Mouse (Mus musculus): ENCODE results near the gene Top3a. TPM values are rescaled to one million over a fixed set of nuclear protein-coding genes. Genes with fewer than 3 reads are reported as not detected.

Top3a gene
- polyA plus RNA-seq, 1 experiment from 2014 or later = 4.3 TPM

DNA sequence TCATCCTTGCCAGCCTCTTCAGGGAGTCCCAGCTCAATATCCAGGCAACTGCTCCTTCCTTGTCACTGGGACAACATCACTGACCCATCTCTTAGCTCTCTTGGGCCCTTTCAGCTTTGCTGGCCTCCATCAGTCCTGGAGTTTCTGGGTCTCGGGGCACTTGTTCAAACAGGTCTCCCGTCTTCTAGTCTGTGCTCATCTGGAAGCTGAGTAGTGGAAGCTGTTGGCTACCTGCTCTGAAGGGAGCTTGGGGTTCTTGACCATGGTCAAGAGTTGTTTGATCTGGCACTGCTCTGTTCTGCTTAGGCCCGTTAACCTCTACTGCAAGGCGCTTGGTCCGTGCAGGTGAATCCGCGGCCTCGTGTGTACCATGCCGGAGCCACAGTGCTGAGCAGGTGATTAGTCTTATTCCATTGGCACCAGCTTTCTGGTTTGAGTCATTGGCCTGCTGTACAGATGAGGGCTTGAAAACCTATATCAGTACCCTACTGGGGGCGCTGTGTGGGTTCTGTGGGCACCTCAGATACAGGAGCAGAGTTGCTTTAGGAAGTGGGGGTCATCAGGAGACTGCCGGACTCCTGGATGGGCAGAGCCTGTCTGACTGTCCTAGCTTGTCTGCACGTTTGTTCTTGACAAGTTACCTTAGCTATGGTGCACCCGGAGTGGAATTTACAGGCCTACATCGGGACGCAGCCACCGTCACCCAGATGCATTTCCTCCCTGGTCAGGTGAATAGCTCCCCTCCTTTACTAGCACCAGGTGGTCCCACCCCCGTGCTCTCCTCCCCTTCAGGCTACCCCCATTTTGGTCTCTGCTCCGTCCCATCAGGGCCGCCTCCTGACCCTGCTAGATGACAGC, 72.9 kb downstream of the Top3a start:
- Histone ChIP-seq H3K27me3 (ENCODE audit: control insufficient read depth, insufficient read depth, low read length) (no peaks in the 10 kb centered on the region), H3K27ac (replicated peaks) (no peak overlapping the region), H3K9me3 (ENCODE audit: control insufficient read depth, low read length) (no peaks in the 10 kb centered on the region), H3K4me2 (replicated peaks; ENCODE audit: low read depth) (no peak overlapping the region), H3K9ac (ENCODE audit: low read length) (peak overlapping the region; percentile 31; the same call in 1 of the 2 replicates), H3K4me3 (ENCODE audit: low read depth, low read length) (no peak overlapping the region), H3K4me1 (replicated peaks; ENCODE audit: control insufficient read depth, insufficient read depth) (peaks cover 7% of the 10 kb centered on the region; the same call in 1 of the 2 replicates), H3K36me3 (ENCODE audit: control insufficient read depth, insufficient read depth, low read length) (peaks cover 22% of the 10 kb centered on the region)
- WGBS = 90% methylated on average over 19 of the region's 19 CpGs
- DNase-seq (ENCODE audit: low spot score) (peak; percentile 13), ATAC-seq (ENCODE audit: low FRiP score, low TSS enrichment) (no peak)
- TF ChIP-seq EP300 (optimal IDR thresholded peaks at IDR 0.05) (no peak), CTCF (IDR thresholded peaks at IDR 0.05; ENCODE audit: low read depth) (no peak)

DNA sequence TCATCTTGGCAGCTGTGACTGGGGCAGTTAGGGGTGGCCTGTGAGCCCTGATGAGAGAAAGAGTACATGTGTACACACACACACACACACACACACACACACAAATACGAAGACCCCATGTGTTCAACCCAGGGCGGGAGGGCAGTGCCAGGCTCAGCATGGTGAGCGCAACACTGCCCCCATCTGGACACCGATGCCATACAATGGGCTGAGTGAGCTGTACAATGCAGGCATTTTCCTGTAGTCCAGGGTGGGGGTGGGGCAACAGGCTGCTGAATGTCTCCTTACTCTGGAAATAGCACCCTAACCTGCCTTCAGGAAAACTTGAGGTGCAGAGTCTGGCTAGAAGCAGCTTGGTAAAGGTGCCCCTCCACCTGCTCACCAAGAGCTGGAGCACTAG, 74.0 kb downstream of the Top3a start:
- 0 out of 2 replicates have a peak, but pooled peaks have one; percentile 20 for ATAC-seq (ENCODE audit: low FRiP score, low TSS enrichment)

DNA sequence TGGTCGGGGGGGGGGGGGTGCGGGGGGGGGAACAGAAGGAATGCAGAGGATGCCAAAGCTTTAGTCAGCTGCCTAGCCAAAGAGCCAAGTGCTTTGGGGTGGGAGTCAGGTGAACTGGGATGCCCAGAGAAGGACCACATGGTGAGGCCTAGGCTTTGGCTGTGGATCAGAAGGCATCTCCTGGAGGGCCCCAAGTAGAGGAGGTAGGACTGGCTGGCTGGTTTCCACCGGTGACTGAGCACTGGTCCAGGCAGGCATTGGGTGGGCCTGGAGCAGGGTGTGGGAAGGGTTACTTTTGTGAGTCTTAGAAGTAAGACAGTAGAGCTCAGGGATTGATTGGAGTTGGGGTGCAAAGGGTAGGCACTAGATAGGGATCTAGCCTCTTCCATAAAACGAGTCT, 75.6 kb downstream of the Top3a start:
- ATAC-seq (ENCODE audit: low FRiP score, low TSS enrichment) (no peak), DNase-seq (ENCODE audit: low spot score) (peak; percentile 20)
- 61% methylated on average over 2 of the region's 4 CpGs for WGBS
- Histone ChIP-seq H3K9ac (ENCODE audit: low read length) (no peak overlapping the region), H3K9me3 (ENCODE audit: control insufficient read depth, low read length) (no peaks in the 10 kb centered on the region), H3K4me1 (replicated peaks; ENCODE audit: control insufficient read depth, insufficient read depth) (peaks cover 4% of the 10 kb centered on the region; the same call in 1 of the 2 replicates), H3K27ac (replicated peaks) (no peak overlapping the region), H3K36me3 (ENCODE audit: control insufficient read depth, insufficient read depth, low read length) (0 out of 2 replicates have a peak, but pooled peaks cover 3% of the 10 kb centered on the region), H3K27me3 (ENCODE audit: control insufficient read depth, insufficient read depth, low read length) (no peaks in the 10 kb centered on the region), H3K4me2 (replicated peaks; ENCODE audit: low read depth) (no peak overlapping the region), H3K4me3 (ENCODE audit: low read depth, low read length) (no peak overlapping the region)
- no peak for TF ChIP-seq CTCF (IDR thresholded peaks at IDR 0.05; ENCODE audit: low read depth)
- no peak for TF ChIP-seq EP300 (optimal IDR thresholded peaks at IDR 0.05)

More for the DNA sequence above, 74.0 kb downstream of the Top3a start:
- Histone ChIP-seq H3K27me3 (ENCODE audit: control insufficient read depth, insufficient read depth, low read length) (no peaks in the 10 kb centered on the region), H3K27ac (replicated peaks) (no peak overlapping the region), H3K4me3 (ENCODE audit: low read depth, low read length) (no peak overlapping the region), H3K9me3 (ENCODE audit: control insufficient read depth, low read length) (no peaks in the 10 kb centered on the region), H3K4me1 (replicated peaks; ENCODE audit: control insufficient read depth, insufficient read depth) (peaks cover 7% of the 10 kb centered on the region; the same call in 1 of the 2 replicates), H3K9ac (ENCODE audit: low read length) (no peak overlapping the region), H3K4me2 (replicated peaks; ENCODE audit: low read depth) (no peak overlapping the region), H3K36me3 (ENCODE audit: control insufficient read depth, insufficient read depth, low read length) (peaks cover 12% of the 10 kb centered on the region; the same call in 1 of the 2 replicates)
- TF ChIP-seq EP300 (optimal IDR thresholded peaks at IDR 0.05) = no peak
- peak; percentile 78 for TF ChIP-seq CTCF (IDR thresholded peaks at IDR 0.05; ENCODE audit: low read depth)
- WGBS = 44% methylated on average over 4 of the region's 4 CpGs
- peak; percentile 83 for DNase-seq (ENCODE audit: low spot score)

DNA sequence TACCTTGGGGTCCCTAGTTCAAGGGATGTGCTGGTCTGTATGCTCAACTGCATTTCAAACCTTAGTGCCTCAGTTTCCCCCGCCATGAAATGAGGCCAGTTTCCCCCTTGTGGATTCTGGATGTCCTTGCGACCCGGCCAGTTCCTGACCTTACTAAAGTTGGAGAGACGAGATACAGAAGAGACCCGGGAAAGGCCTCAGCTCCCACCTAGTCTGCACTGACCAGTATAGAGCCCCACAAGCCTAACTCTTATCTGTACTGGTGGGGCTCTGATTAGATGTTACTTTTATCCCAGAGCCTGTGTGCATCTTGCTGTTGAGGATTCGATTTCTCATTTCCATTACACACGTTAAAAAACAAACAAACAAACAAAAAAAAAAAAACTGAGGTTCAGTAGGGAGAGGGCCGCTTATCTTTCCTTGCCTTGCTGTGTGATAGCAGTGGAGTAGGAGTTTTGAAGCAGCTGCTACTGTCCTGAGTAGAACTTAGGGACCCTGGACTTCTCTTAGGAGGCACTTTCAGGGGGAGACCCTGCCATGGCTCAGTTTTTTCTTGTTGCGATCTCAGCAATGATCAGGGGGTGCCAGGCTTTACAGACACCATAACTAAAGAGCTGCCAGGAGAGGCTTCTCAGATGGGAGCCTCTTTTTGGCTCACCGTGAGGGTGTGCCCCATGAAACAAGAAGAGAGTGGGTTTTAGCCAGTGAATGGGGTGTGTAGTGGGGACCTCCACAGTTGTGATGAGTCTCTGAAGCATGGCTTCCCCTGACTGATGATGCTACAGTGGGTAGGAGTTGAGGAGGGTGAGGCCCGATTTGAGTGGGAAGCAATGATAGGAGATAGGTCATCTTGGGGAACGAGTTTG, 76.6 kb downstream of the Top3a start:
- Histone ChIP-seq H3K4me2 (replicated peaks; ENCODE audit: low read depth) (peak overlapping the region; percentile 86), H3K4me3 (ENCODE audit: low read depth, low read length) (peak overlapping the region; percentile 89), H3K27me3 (ENCODE audit: control insufficient read depth, insufficient read depth, low read length) (no peaks in the 10 kb centered on the region), H3K9ac (ENCODE audit: low read length) (peak overlapping the region; percentile 86), H3K4me1 (replicated peaks; ENCODE audit: control insufficient read depth, insufficient read depth) (peaks cover 4% of the 10 kb centered on the region; the same call in 1 of the 2 replicates), H3K9me3 (ENCODE audit: control insufficient read depth, low read length) (no peaks in the 10 kb centered on the region), H3K36me3 (ENCODE audit: control insufficient read depth, insufficient read depth, low read length) (0 out of 2 replicates have a peak, but pooled peaks cover 3% of the 10 kb centered on the region), H3K27ac (replicated peaks) (peak overlapping the region; percentile 88; the same call in 1 of the 2 replicates)
- WGBS = 21% methylated on average over 12 of the region's 12 CpGs
- ATAC-seq (ENCODE audit: low FRiP score, low TSS enrichment) (no peak), DNase-seq (ENCODE audit: low spot score) (peak; percentile 12)
- TF ChIP-seq EP300 (optimal IDR thresholded peaks at IDR 0.05) = no peak
- no peak for TF ChIP-seq CTCF (IDR thresholded peaks at IDR 0.05; ENCODE audit: low read depth)

GRCm38 (mm10) chr11:60699524-60700075, 77.6 kb downstream of the Top3a start, which contains the start of gene Llgl1:
Gene Llgl1 (plus strand): TSS chr11:60699723.
- WGBS = under 1% methylated on average over 42 of the region's 73 CpGs
- H3K4me2 ChIP-seq (replicated peaks; ENCODE audit: low read depth) = peak within 1 kb of the TSS; percentile 86
- H3K36me3 ChIP-seq (ENCODE audit: control insufficient read depth, insufficient read depth, low read length) = no peaks in the 10 kb centered on the region
- H3K4me3 ChIP-seq (ENCODE audit: low read depth, low read length) = peak within 1 kb of the TSS; percentile 89
- peaks cover 4% of the 10 kb centered on the region; the same call in 1 of the 2 replicates for H3K4me1 ChIP-seq (replicated peaks; ENCODE audit: control insufficient read depth, insufficient read depth)
- H3K9ac ChIP-seq (ENCODE audit: low read length) = peak within 1 kb of the TSS; percentile 86
- ATAC-seq (ENCODE audit: low FRiP score, low TSS enrichment) (peak; percentile 92), DNase-seq (ENCODE audit: low spot score) (peak; percentile 98)
- no peaks in the 10 kb centered on the region for H3K27me3 ChIP-seq (ENCODE audit: control insufficient read depth, insufficient read depth, low read length)
- peak within 1 kb of the TSS; percentile 88 for H3K27ac ChIP-seq (replicated peaks)
- TF ChIP-seq EP300 (optimal IDR thresholded peaks at IDR 0.05) (no peak), CTCF (IDR thresholded peaks at IDR 0.05; ENCODE audit: low read depth) (no peak)
- H3K9me3 ChIP-seq (ENCODE audit: control insufficient read depth, low read length) = no peaks in the 10 kb centered on the region

Measured in stomach, postnatal 0 days (tissue).